Mouse (Mus musculus): Measurements from ENCODE around the gene Ubald1.

DNA sequence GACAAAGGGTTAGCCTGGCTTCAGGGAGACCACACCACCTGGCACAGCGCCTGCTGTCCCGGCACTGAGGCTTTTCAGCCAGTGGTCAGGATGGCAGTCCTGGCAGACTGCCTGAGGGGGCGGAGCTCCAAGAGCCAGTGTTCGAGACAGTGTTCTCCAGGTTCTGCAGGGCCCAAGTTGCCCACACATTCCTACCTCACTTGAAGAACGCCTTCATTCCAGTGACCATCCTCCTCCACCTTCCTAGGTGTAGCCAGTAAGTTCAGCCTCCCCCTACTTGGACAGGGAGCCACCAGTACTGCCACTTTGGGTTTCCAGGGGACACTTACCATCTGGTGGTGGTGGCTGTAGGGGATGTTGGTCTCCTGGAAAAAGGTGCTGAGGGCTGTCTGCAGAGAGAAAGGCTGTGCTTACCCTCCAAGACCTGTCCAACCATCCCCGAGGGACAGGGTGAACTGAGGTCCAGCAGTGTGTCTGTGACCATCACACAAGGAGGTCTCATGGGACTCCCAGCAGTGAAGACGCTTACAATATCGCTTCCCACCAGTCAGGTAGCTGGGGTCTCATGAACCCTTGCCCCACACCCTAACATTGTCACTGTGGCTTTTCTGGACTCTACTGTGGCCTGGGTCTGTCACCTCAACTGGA lies 4.0 kb downstream of the Ubald1 start:
- no peak for TF ChIP-seq GABPA (IDR thresholded peaks at IDR 0.05; ENCODE audit: low read depth, low read length)
- TF ChIP-seq MAZ (IDR thresholded peaks at IDR 0.05; ENCODE audit: low read depth, low read length), result no peak
- TF ChIP-seq RAD21 (IDR thresholded peaks at IDR 0.05; ENCODE audit: low read depth, low read length), result no peak
- TF ChIP-seq CTCF (IDR thresholded peaks at IDR 0.05 in 2 of 3, conservative IDR thresholded peaks at IDR 0.05 in 1 of 3; ENCODE audit: control insufficient read depth in 1 of 3, insufficient read depth in 1 of 3, low read depth in 2 of 3, low read length in 3 of 3, poor library complexity in 1 of 3, severe bottlenecking in 1 of 3), result no peak
- no peak for TF ChIP-seq USF1 (IDR thresholded peaks at IDR 0.05; ENCODE audit: low read depth, low read length)
- no peak for TF ChIP-seq MXI1 (IDR thresholded peaks at IDR 0.05; ENCODE audit: low read depth, low read length)
- TF ChIP-seq TAL1 (IDR thresholded peaks at IDR 0.05; ENCODE audit: low read length), result no peak
- no peak for TF ChIP-seq CHD1 (IDR thresholded peaks at IDR 0.05; ENCODE audit: low read depth, low read length)
- no peak for TF ChIP-seq GATA1 (IDR thresholded peaks at IDR 0.05; ENCODE audit: low read depth, low read length)
- TF ChIP-seq USF2 (IDR thresholded peaks at IDR 0.05; ENCODE audit: borderline replicate concordance in 1 of 2, insufficient read depth in 1 of 2, low read depth in 1 of 2, low read length in 2 of 2), result no peak
